Mouse (Mus musculus) hindbrain, postnatal 0 days (tissue): Measurements from ENCODE around the gene Bhmt. TPM values are rescaled to one million over a fixed set of nuclear protein-coding genes. Genes with fewer than 3 reads are reported as not detected.

Source experiments
- ATAC-seq: fragments of 200-750 bp; cut with Nextera tagmentation; 2 replicates; pipeline ENCODE4 v1.8.0; 2017; ENCODE audit warnings: mild to moderate bottlenecking, moderate TSS enrichment, moderate library complexity
- DNase-seq: peaks from one replicate; pipeline ENCODE4 v3.0.0-alpha.2; 2015; ENCODE audit warnings: low spot score
- H3K27ac ChIP-seq: fragments of 300-500 bp; sonication (generic); 2 replicates; pipeline ENCODE4 v1.5.1; 2014; ENCODE audit warnings: mild to moderate bottlenecking
- H3K27me3 ChIP-seq: fragments of 300-500 bp; sonication (generic); 2 replicates; pipeline ENCODE4 v1.6.1; 2014; ENCODE audit warnings: low read length, mixed read lengths; ENCODE audit not compliant: insufficient read depth
- H3K36me3 ChIP-seq: fragments of 300-500 bp; sonication (generic); 2 replicates; pipeline ENCODE4 v1.6.1; 2014; ENCODE audit warnings: low read length, mixed read lengths; ENCODE audit not compliant: insufficient read depth
- H3K4me1 ChIP-seq: fragments of 300-500 bp; sonication (generic); 2 replicates; pipeline ENCODE4 v1.6.1; 2014; ENCODE audit warnings: antibody characterized with exemption, low read length, mixed read lengths; ENCODE audit not compliant: insufficient read depth
- H3K4me2 ChIP-seq: fragments of 300-500 bp; sonication (generic); 2 replicates; pipeline ENCODE4 v1.6.1; 2014; ENCODE audit warnings: low read depth, mild to moderate bottlenecking, low read length, moderate library complexity, mixed read lengths
- H3K4me3 ChIP-seq: fragments of 300-500 bp; sonication (generic); 2 replicates; pipeline ENCODE4 v1.5.1; 2014; ENCODE audit warnings: low read length
- H3K9ac ChIP-seq: fragments of 300-500 bp; sonication (generic); replicated peaks from 2 replicates; pipeline ENCODE4 v1.6.1; 2014; ENCODE audit warnings: mild to moderate bottlenecking, low read length, moderate library complexity, mixed read lengths
- H3K9me3 ChIP-seq: fragments of 300-500 bp; sonication (generic); 2 replicates; pipeline ENCODE4 v1.6.1; 2016; ENCODE audit warnings: low read length, mixed read lengths
- CTCF ChIP-seq: IDR thresholded peaks from 2 replicates; pipeline ENCODE4 v1.5.1; 2016; ENCODE audit warnings: antibody characterized with exemption, control low read depth, low read depth
- WGBS: fragments of 180-500 bp; shearing (Covaris S2); extraction: QIAGEN DNeasy Blood & Tissue Kit; methylation state at CpG from one replicate; pipeline ENCODE4 v1.1.7; 2014; 5-methylcytosine and 5-hydroxymethylcytosine counted together
- polyA plus RNA-seq: library from polyadenylated mRNA; unstranded; fragments of >200 nt; fragmentation: Nextera tagmentation; extraction: Ambion mirVana; gene quantifications from 2 replicates; pipeline ENCODE4 v1.2.1, GENCODE M21; 2015
- total RNA-seq: library from RNA; depleted of rRNA; stranded (reverse); fragments of >200 nt; gene quantifications from 2 replicates; pipeline ENCODE4 v1.2.3, GENCODE M21; 2014; rRNA removed

Gene Bhmt
- 0.05 TPM in 1 of 2 replicates, not detected in the other for total RNA-seq
- 0.98 and 1.1 TPM in 2 replicates for polyA plus RNA-seq

DNA sequence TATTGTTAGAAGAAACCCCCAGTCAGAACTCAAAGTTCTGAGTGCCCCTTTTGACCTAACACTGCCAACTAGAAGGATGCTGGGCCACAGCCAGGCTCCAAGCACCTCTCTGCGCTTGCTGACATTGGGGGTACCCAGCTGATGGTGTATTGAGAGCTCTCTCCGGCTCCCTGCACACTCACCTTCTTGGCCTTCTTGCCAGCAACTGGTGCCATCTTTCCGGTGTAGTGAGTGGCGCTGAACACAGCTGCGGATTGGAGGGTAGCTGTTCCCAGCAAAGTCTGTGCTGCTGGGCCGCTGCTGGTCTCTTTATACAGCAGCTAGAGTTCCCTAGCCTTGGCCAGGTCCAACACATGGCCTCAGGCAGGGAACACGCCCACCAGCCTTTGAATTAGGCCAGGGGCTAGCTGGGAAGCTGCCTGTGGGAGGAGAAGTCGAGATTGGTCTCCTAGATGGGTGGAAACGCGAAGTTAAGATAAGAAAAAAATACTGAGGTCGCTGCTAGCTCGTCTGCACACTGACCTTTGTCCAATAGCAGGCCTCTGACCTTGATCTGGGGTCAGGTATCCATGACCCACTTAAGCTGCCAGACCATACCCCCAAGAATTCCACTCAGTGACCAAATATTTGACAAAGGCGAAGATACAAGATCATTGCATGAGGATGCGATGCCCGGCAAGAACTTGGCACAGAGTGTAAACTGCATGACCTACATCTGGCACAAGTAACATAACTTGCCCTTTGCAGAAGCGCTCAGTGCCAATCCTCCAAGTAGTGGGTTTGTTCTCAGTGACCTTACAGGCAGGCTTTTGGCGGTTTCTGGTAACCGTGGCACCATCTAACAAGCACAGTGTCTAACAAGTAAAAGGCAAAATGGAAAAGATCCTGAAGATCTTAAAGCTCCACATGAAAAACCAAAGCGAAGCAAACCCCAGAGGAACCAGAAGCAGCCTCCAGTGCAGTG, at the start of gene Bhmt:
Bhmt (minus strand) TSS at position 680 of the 964 bp plus-strand sequence.
- Histone ChIP-seq H3K4me1 (0 out of 2 replicates have a peak, but pooled peaks cover 4% of the 10 kb centered on the region), H3K4me3 (no peak within 1 kb of the TSS), H3K36me3 (no peaks in the 10 kb centered on the region), H3K27ac (no peak within 1 kb of the TSS), H3K4me2 (no peak within 1 kb of the TSS), H3K9ac (no peak within 1 kb of the TSS), H3K9me3 (no peaks in the 10 kb centered on the region), H3K27me3 (no peaks in the 10 kb centered on the region)
- WGBS: 70% methylated on average over 19 of the region's 19 CpGs
- DNase-seq (no peak), ATAC-seq (no peak)
- no peak for TF ChIP-seq CTCF

- H3K4me1 ChIP-seq: no peaks in the 10 kb centered on the region
- H3K27me3 ChIP-seq: no peaks in the 10 kb centered on the region
- no peak overlapping the region for H3K4me3 ChIP-seq
- H3K27ac ChIP-seq: no peak overlapping the region
- DNase-seq: no peak
- no peaks in the 10 kb centered on the region for H3K9me3 ChIP-seq
- H3K9ac ChIP-seq: no peak overlapping the region
- no peak for TF ChIP-seq CTCF
- ATAC-seq: no peak
- WGBS: 20% methylated on average over 5 of the region's 5 CpGs
- H3K36me3 ChIP-seq: no peaks in the 10 kb centered on the region
- no peak overlapping the region for H3K4me2 ChIP-seq
These were observed 49.6 kb upstream of the Bhmt start for GRCm38 (mm10) chr13:93687321-93687720.

DNA sequence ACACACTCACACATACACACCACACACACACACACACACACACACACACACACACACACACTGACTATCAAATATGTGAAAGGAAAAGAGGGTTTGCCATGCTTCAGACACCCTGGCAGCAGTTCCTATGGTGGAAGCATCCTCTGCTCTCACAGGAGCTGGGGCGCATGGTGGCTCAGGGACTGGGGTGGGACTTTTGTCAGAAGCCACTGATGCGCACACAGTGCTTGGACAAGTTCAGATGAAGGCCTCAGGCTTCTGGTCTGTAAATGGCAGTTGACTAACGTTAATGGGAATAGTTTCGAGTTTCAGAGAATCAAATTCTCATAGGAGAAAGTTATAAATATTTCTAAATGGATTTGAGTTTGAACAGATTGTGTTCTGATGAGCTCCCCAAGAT, 47.5 kb upstream of the Bhmt start:
- WGBS: 61% methylated on average over 4 of the region's 4 CpGs
- Histone ChIP-seq H3K9me3 (no peaks in the 10 kb centered on the region), H3K27me3 (no peaks in the 10 kb centered on the region), H3K9ac (no peak overlapping the region), H3K4me2 (no peak overlapping the region), H3K4me1 (no peaks in the 10 kb centered on the region), H3K27ac (no peak overlapping the region), H3K36me3 (no peaks in the 10 kb centered on the region), H3K4me3 (no peak overlapping the region)
- ATAC-seq: no peak
- DNase-seq: no peak
- no peak for TF ChIP-seq CTCF

DNA sequence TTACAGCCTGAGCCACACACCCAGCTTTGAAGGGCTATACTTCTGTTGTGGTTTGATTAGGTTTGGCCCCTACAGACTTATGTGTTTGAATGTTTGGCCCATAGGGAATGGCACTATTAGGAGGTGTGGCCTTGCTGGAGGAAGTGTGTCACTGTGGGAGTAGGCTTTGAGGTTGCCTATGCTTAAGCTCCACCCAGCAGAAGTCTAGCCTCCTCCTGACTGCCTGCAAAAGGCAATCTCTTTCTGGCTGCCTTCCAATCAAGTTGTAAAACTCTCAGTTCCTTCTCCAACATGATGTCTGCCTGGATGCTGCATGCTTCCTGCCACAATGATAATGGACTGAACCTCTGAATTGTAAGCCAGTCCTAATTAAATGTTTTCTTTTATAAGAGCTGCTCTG, 45.6 kb upstream of the Bhmt start:
- ATAC-seq (no peak), DNase-seq (no peak)
- no peak for TF ChIP-seq CTCF
- Histone ChIP-seq H3K4me3 (no peak overlapping the region), H3K9me3 (no peaks in the 10 kb centered on the region), H3K4me2 (no peak overlapping the region), H3K9ac (no peak overlapping the region), H3K27me3 (no peaks in the 10 kb centered on the region), H3K4me1 (no peaks in the 10 kb centered on the region), H3K36me3 (no peaks in the 10 kb centered on the region), H3K27ac (no peak overlapping the region)

DNA sequence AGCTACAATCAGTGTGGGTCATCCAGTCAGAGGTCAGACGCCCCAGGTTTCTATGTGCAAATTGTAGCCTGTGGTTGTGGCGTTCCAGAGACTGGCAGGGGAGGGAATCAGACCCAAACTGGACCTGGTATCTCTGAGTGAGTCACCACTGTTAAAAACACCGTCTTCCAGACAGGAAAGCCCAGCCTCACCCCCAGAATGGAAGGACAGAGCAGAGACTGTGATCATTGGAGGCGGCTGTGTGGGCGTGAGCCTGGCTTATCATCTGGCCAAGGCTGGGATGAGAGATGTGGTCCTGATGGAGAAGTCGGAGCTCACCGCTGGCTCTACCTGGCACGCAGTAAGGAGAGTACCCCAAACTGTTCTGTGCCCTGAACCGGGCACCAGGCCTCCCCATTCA, 39.1 kb upstream of the Bhmt start:
- no peak overlapping the region for H3K4me2 ChIP-seq
- 74% methylated on average over 9 of the region's 9 CpGs for WGBS

DNA sequence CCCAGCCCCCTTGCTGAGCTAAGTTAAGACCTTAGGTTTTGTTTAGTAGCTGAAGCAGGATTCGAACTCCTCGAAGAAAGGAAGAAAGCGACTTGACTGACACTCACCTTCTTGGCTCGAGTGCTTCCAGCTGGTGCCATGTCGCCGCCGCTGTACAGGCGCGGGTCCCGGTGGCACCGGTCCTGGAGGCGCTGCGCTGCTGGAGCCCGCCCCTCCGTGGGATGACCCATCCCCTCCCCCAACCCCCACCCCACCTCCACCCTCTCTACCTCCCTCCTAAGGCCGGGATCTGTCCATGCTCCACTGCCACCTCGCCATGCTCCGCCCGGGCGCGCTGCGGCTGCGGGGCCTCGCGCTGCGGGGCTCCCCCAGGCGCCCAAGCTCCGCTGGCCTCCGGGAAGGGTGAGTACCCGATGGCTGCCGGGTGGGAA, 36.4 kb upstream of the Bhmt start, which contains the start of the genes Bhmt2 and Dmgdh:
Bhmt2 (minus strand) TSS at position 172 of the 431 bp plus-strand sequence.
Dmgdh (plus strand) TSS at position 303 of the 431 bp plus-strand sequence.
- no peaks in the 10 kb centered on the region for H3K27me3 ChIP-seq
- no peaks in the 10 kb centered on the region for H3K9me3 ChIP-seq
- no peaks in the 10 kb centered on the region for H3K4me1 ChIP-seq
- no peak within 1 kb of the TSS for H3K4me3 ChIP-seq
- no peak for DNase-seq
- H3K36me3 ChIP-seq: no peaks in the 10 kb centered on the region
- no peak within 1 kb of the TSS for H3K9ac ChIP-seq
- no peak within 1 kb of the TSS for H3K27ac ChIP-seq
- 12% methylated on average over 30 of the region's 31 CpGs for WGBS
- H3K4me2 ChIP-seq: peak within 1 kb of the TSS; percentile 33
- no peak for ATAC-seq
- TF ChIP-seq CTCF: no peak

More for the DNA sequence above, 39.1 kb upstream of the Bhmt start:
- no peak for ATAC-seq
- H3K4me3 ChIP-seq: no peak overlapping the region
- TF ChIP-seq CTCF: no peak
- DNase-seq: no peak
- H3K36me3 ChIP-seq: no peaks in the 10 kb centered on the region
- no peak overlapping the region for H3K9ac ChIP-seq
- no peak overlapping the region for H3K27ac ChIP-seq
- H3K9me3 ChIP-seq: no peaks in the 10 kb centered on the region
- H3K4me1 ChIP-seq: no peaks in the 10 kb centered on the region
- H3K27me3 ChIP-seq: no peaks in the 10 kb centered on the region

- no peaks in the 10 kb centered on the region for H3K9me3 ChIP-seq
- no peaks in the 10 kb centered on the region for H3K27me3 ChIP-seq
- H3K27ac ChIP-seq: no peak overlapping the region
- H3K36me3 ChIP-seq: no peaks in the 10 kb centered on the region
- H3K4me2 ChIP-seq: no peak overlapping the region
- no peak for TF ChIP-seq CTCF
- DNase-seq (no peak), ATAC-seq (no peak)
- H3K4me3 ChIP-seq: no peak overlapping the region
- no peaks in the 10 kb centered on the region for H3K4me1 ChIP-seq
- no peak overlapping the region for H3K9ac ChIP-seq
- 74% methylated on average over 2 of the region's 2 CpGs for WGBS
These were observed 35.5 kb upstream of the Bhmt start for GRCm38 (mm10) chr13:93673296-93673695.
